Mouse (Mus musculus) brain, embryonic 14.5 days (tissue): Measurements from ENCODE around the gene Rdh8. TPM values are rescaled to one million over a fixed set of nuclear protein-coding genes. Genes with fewer than 3 reads are reported as not detected.

ENCODE experiments used
- DNase-seq: peaks from one replicate; pipeline ENCODE4 v3.0.0-alpha.2; 2011; ENCODE audit warnings: low read depth
- CTCF ChIP-seq: fragments of 200-500 bp; IDR thresholded peaks from 2 replicates; pipeline ENCODE4 v1.5.1; 2012; ENCODE audit warnings: inconsistent platforms, mild to moderate bottlenecking, moderate library complexity, borderline replicate concordance; ENCODE audit not compliant: insufficient read depth, insufficient read length; ENCODE audit errors: extremely low read depth
- POLR2A ChIP-seq: fragments of 200-500 bp; IDR thresholded peaks from 2 replicates; pipeline ENCODE4 v1.6.1; 2012; ENCODE audit warnings: mild to moderate bottlenecking, inconsistent platforms, borderline replicate concordance; ENCODE audit not compliant: poor library complexity, insufficient read depth, insufficient read length, severe bottlenecking; ENCODE audit errors: extremely low read depth
- polyA plus RNA-seq: library from polyadenylated mRNA; depleted of rRNA; stranded (reverse); fragments of >200 nt; gene quantifications from 2 replicates; pipeline ENCODE4 v1.2.3, GENCODE M21; 2012; rRNA removed

Gene Rdh8
- not detected in 2 replicates for polyA plus RNA-seq

- DNase-seq, result no peak
- no peak for TF ChIP-seq POLR2A
- no peak for TF ChIP-seq CTCF
These were observed at the start of gene Rdh8 for GRCm38 (mm10) chr9:20818236-20818635. Rdh8 (plus strand) TSS chr9:20818503.

DNA sequence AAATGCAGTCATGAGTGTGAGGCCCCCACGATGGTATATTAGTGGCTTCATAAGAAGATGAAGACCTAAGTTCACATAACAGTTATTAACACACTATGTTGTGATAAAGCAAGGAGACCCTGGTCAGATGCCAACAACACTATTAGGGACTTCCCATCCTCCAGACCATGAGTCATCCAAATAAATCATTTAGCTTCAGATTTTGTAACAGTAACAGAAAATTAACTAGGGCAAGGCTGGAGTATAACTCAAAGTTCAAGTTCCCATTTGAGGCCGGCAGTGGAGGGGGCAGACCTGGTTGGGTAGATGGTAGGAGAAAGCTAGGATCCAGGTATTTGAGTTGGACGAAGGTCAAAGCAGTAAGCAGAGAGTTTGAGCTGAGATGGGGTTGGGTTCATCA, 37.0 kb upstream of the Rdh8 start:
- DNase-seq, result no peak
- no peak for TF ChIP-seq POLR2A
- TF ChIP-seq CTCF, result no peak

DNA sequence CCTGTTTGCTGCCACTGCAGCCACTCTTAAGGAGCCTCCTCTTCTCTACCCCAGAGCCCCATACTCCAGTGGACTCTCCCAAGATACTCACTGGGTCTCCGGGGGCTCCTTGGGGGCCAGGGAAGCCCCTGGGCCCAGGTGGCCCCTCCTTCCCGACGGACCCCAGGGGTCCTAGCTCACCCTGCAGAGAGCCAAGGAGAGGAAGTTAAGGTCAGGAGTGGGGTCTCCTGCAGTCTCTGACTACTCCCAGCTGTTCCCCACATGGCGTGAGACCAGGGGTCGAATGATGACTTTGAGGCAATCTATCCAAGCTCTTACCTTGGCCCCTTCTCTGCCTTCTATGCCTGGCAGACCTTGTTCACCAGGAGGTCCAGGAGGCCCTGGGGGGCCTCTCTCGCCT, 33.2 kb upstream of the Rdh8 start:
- DNase-seq, result no peak
- TF ChIP-seq POLR2A (no peak), CTCF (no peak)

DNA sequence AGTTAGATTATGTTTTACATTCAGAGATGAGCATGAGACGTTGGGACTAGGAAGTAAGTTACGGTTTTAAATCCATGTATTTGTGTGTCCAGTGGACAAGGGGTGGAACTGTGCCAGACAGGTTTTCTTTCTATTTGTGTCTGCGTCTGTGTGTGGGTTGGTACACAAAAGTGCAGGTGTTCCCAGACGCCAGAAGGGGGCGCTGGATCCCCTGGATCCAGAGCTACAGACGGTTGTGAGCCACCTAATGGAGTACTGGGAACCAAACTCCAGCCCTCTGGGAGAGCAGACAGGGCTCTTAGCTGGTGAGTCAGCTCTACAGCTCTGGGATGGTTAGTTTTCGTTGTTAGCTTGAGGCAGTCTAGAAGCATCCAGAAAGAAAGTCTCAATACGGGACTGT, 30.3 kb upstream of the Rdh8 start:
- TF ChIP-seq POLR2A (no peak), CTCF (no peak)
- DNase-seq, result no peak

- TF ChIP-seq CTCF, result no peak
- no peak for TF ChIP-seq POLR2A
- no peak for DNase-seq
These were observed 28.7 kb upstream of the Rdh8 start for GRCm38 (mm10) chr9:20789651-20790050.

DNA sequence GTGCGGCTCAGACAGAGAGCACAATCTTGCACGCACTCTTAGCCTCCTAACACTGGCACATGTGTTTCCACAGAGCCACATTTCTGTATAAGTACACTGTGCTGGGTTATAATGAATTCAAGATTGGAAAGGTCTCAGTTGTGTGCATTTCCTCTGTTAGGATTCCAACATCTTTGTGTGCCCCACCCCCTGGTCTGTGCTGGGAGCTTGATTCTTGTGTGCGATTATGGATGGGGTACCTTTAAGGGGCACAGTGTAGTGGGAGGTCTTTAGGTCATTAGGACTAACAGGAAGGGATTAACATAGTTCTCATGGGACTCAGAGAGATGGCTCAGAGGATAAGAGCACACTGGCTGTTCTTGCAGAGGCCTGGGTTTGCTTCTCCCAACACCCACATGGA, 28.0 kb upstream of the Rdh8 start:
- TF ChIP-seq POLR2A (no peak), CTCF (no peak)
- peak; percentile 3 for DNase-seq

DNA sequence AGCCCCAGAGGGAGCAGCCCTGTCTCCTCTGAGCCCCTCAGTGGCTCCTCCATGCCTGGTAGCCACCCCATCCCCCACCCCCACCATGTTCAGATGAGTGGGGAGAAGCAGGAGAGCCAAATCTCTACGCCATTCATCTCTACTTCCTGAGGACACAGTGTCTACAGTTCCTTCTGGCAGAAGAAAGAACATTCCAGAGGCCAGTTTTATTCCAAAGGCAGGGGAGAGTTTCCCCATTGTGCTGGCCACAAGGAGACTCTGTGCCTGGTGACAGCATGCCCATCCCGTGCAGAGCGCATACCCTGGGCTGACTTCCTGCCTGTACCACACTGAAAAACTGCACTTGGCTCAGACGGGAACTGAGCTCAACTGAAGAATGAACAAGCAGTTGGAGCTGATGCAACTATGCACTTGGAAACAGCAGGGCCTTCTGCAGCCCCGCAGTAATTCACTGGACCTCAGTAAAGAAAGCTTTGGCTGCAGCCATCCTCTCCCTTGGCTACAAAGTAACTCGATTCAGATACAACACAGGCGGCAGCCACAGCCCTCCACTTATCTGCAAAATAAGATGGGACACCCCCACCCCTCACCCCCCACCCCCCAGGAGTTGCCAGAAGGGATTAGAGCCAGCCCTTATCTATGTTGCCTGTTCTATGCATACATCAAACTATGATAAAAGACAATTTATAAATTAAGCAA, 24.0 kb upstream of the Rdh8 start:
- TF ChIP-seq POLR2A, result no peak
- DNase-seq, result peak; percentile 80

DNA sequence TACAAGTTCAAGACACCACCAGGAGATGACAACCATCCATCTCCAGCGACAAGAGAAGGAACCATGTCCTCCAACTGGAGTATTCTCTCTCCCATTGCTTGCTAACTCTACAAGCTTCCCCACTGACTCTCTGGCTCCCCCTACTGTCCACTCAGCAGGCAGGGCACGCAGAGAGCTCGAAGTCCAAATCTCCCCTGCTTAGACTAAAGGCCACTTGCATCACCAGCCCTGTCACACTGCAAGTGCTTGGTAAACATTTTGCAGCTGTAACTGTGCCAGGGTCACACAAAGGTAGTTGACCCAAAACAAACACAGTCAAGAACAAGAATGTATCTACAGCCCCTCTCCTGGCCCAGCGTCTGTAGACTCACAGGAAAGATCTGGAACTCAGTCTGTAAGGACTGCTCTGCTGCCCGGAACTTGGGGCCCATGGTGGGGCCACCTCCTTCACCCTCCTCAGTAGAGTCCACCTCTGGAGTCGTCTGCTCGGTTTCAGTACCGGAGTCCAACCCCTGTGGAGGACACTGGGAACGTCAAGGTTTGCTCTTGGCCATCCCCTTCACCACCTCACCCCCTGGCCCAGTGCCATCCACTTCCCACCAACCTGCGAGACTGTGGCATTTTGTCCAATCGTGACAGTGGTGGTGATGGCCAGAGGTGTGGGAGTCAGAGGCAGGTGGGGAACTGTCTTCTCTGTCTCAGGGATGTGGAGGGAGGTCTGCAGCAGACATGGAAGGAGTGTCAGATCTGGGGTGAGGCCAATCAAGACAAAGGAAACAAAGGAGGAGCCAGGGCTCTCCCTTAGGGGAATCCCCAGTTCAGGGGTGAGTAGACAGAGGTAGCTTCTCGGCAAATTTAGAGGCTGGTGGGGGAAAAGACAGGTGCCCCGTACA, 13.8 kb upstream of the Rdh8 start:
- TF ChIP-seq CTCF (peak; percentile 59; the same call in 1 of the 2 replicates), POLR2A (no peak)
- DNase-seq, result peak; percentile 43

- TF ChIP-seq POLR2A (no peak), CTCF (no peak)
- DNase-seq, result no peak
These were observed 13.2 kb upstream of the Rdh8 start for GRCm38 (mm10) chr9:20805159-20805495.

GRCm38 (mm10) chr9:20805706-20806105, 12.6 kb upstream of the Rdh8 start:
- no peak for DNase-seq
- no peak for TF ChIP-seq POLR2A
- no peak for TF ChIP-seq CTCF

GRCm38 (mm10) chr9:20810271-20810670, 8.0 kb upstream of the Rdh8 start:
- TF ChIP-seq CTCF, result no peak
- no peak for TF ChIP-seq POLR2A

GRCm38 (mm10) chr9:20810773-20811172, 7.5 kb upstream of the Rdh8 start:
- no peak for DNase-seq
- TF ChIP-seq CTCF (no peak), POLR2A (no peak)

More at GRCm38 (mm10) chr9:20810271-20810670, 8.0 kb upstream of the Rdh8 start:
- DNase-seq, result no peak
